Mouse (Mus musculus) forebrain, postnatal 0 days (tissue): ENCODE data around the gene Ift52. TPM values are rescaled to one million over a fixed set of nuclear protein-coding genes. Genes with fewer than 3 reads are reported as not detected.

ENCODE experiments used
- ATAC-seq: fragments of 200-750 bp; cut with Nextera tagmentation; 2 replicates; pipeline ENCODE4 v1.8.0; 2017; ENCODE audit warnings: mild to moderate bottlenecking, moderate library complexity
- DNase-seq: peaks from one replicate; pipeline ENCODE4 v3.0.0-alpha.2; 2015
- H3K27ac ChIP-seq: fragments of 300-500 bp; sonication (generic); 2 replicates; pipeline ENCODE4 v1.5.1; 2014; ENCODE audit warnings: low read depth, mild to moderate bottlenecking, antibody characterized with exemption, low read length, moderate library complexity, mixed read lengths
- H3K27me3 ChIP-seq: fragments of 300-500 bp; sonication (generic); 2 replicates; pipeline ENCODE4 v1.6.1; 2014; ENCODE audit warnings: mild to moderate bottlenecking, low read length, mixed read lengths; ENCODE audit not compliant: insufficient read depth
- H3K36me3 ChIP-seq: fragments of 300-500 bp; sonication (generic); 2 replicates; pipeline ENCODE4 v1.6.1; 2014; ENCODE audit warnings: mild to moderate bottlenecking, moderate library complexity; ENCODE audit not compliant: insufficient read depth
- H3K4me1 ChIP-seq: fragments of 300-500 bp; sonication (generic); 2 replicates; pipeline ENCODE4 v1.6.1; 2014; ENCODE audit warnings: antibody characterized with exemption; ENCODE audit not compliant: insufficient read depth
- H3K4me2 ChIP-seq: fragments of 300-500 bp; sonication (generic); 2 replicates; pipeline ENCODE4 v1.6.1; 2014; ENCODE audit warnings: low read depth, mild to moderate bottlenecking, moderate library complexity
- H3K4me3 ChIP-seq: fragments of 300-500 bp; sonication (generic); 2 replicates; pipeline ENCODE4 v1.5.1; 2014; ENCODE audit warnings: low read depth, low read length, mixed read lengths
- H3K9ac ChIP-seq: fragments of 300-500 bp; sonication (generic); 2 replicates; pipeline ENCODE4 v1.6.1; 2014; ENCODE audit warnings: mild to moderate bottlenecking
- H3K9me3 ChIP-seq: fragments of 300-500 bp; sonication (generic); 2 replicates; pipeline ENCODE4 v1.6.1; 2016; ENCODE audit warnings: low read length
- CTCF ChIP-seq: sonication (generic); IDR thresholded peaks from 2 replicates; pipeline ENCODE4 v1.5.1; 2016; ENCODE audit warnings: antibody characterized with exemption, control low read depth, low read depth
- WGBS: fragments of 180-500 bp; shearing (Covaris S2); extraction: QIAGEN DNeasy Blood & Tissue Kit; methylation state at CpG from one replicate; pipeline ENCODE4 v1.1.7; 2014; 5-methylcytosine and 5-hydroxymethylcytosine counted together
- polyA plus RNA-seq: library from polyadenylated mRNA; unstranded; fragments of >200 nt; fragmentation: Nextera tagmentation; extraction: Ambion mirVana; gene quantifications from 2 replicates; pipeline ENCODE4 v1.2.1, GENCODE M21; 2015
- total RNA-seq: library from RNA; depleted of rRNA; stranded (reverse); fragments of >200 nt; gene quantifications from 2 replicates; pipeline ENCODE4 v1.2.3, GENCODE M21; 2014

Gene Ift52
- total and polyA plus RNA-seq, 2 experiments from 2014 or later: 21.3 to 31.4 TPM

DNA sequence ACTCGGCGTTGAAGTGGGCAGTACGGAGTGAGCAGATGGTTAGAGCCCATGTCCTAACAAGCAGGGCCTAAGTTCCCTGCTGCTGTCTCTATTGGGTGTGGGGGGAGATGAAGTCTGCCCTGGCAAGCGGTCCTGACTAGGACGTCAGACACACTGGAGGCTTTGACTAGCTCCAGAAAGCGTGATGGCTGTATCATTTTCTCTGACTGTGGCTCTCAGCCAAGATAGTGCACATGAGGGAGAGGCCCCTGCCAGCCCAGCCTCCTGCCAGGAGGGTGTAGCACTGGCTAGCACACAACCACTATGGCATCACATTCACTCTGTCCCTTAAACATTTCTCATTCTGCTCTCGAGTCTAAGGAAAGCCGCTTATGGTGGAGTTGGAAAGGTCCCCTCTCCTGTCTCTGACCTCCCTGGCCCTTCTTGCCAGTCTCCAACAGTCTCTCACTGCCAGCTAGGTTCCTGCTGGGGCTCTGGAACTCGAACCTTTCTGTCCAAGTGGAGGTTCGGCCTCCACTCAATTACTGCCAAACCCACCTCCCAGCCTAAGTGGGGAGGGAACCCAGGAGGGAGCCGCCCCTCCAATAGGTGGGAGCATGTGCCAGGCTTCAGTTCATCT is 41.9 kb upstream of the Ift52 start:
- no peak overlapping the region for H3K9ac ChIP-seq
- H3K4me1 ChIP-seq: peaks cover 5% of the 10 kb centered on the region; the same call in 1 of the 2 replicates
- H3K27me3 ChIP-seq: no peaks in the 10 kb centered on the region
- no peaks in the 10 kb centered on the region for H3K36me3 ChIP-seq
- no peak overlapping the region for H3K4me3 ChIP-seq
- H3K4me2 ChIP-seq: no peak overlapping the region
- DNase-seq (peak; percentile 68), ATAC-seq (peak; percentile 78)
- no peak overlapping the region for H3K27ac ChIP-seq
- 41% methylated on average over 11 of the region's 11 CpGs for WGBS
- H3K9me3 ChIP-seq: no peaks in the 10 kb centered on the region
- TF ChIP-seq CTCF: no peak

DNA sequence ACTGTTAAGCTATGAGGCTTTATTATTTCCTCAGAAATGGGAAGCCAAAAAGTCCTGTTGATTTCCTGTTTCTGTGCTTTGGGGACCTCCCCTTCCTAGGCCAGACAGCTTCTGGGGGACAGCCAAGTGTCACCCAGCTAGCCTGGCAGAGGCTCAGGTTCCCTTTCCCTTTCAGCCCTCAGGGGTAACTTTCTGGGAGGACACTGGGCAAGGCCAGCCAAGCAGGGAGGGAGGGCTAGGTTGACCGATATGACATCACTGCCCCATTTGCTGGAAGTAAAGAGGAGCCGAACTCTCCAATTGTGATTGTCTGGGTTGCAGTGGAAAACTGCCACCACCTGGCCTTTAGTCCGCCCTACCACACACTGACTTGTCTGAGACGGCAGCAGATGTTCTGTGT is 41.2 kb upstream of the Ift52 start:
- H3K4me3 ChIP-seq: no peak overlapping the region
- WGBS: 34% methylated on average over 4 of the region's 4 CpGs
- H3K4me2 ChIP-seq: no peak overlapping the region
- H3K4me1 ChIP-seq: peaks cover 5% of the 10 kb centered on the region; the same call in 1 of the 2 replicates
- no peaks in the 10 kb centered on the region for H3K9me3 ChIP-seq
- TF ChIP-seq CTCF: no peak
- ATAC-seq (0 out of 2 replicates have a peak, but pooled peaks have one; percentile 19), DNase-seq (no peak)
- no peaks in the 10 kb centered on the region for H3K27me3 ChIP-seq
- no peaks in the 10 kb centered on the region for H3K36me3 ChIP-seq
- no peak overlapping the region for H3K9ac ChIP-seq
- no peak overlapping the region for H3K27ac ChIP-seq

DNA sequence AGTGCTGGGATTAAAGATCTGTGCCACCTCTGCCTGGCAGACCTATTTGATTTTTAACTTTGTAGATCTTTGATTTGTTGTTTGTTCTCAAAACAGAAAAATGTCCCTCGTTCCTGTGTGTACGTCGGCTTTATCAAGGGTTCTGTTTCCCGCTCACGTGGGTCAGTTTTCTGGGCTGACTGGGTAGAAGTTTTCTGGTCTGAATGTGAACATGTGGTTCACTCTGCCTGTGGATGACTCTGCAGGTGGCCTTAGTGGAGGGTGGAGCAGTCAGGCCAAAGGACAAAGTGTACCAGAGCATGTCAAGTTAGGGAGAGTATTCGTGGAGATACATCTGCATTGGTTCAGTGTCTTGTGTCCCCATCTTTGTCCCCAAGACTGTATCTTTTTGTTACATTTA is 32.8 kb upstream of the Ift52 start:
- Histone ChIP-seq H3K4me1 (no peaks in the 10 kb centered on the region), H3K4me3 (no peak overlapping the region), H3K9ac (no peak overlapping the region), H3K36me3 (no peaks in the 10 kb centered on the region), H3K9me3 (no peaks in the 10 kb centered on the region), H3K4me2 (no peak overlapping the region), H3K27ac (no peak overlapping the region), H3K27me3 (no peaks in the 10 kb centered on the region)
- DNase-seq (no peak), ATAC-seq (no peak)
- WGBS: 92% methylated on average over 6 of the region's 6 CpGs
- TF ChIP-seq CTCF: no peak

DNA sequence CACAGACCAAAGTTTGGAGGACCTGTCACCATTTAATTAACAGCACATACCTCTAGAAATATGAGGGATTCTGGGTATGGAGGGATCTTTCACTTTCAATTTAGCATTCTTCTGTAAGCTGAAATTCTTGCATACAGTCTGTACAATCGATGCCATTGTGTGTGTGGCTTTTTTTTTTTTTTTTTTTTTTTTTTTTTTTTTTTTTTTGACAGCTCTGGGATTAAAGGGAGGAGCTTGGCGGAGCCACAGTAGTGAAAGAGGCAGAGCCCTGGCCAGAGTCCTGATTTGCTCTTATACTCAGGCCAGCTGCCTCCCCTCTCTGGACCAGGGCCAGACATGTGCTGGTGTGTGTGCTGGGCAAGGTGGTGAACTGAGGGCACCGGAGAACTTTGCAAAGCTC is 31.2 kb upstream of the Ift52 start:
- no peak overlapping the region for H3K4me2 ChIP-seq
- peak; percentile 48 for DNase-seq
- no peak for TF ChIP-seq CTCF
- H3K36me3 ChIP-seq: no peaks in the 10 kb centered on the region
- peak; percentile 56 for ATAC-seq
- 19% methylated on average over 3 of the region's 3 CpGs for WGBS
- H3K4me3 ChIP-seq: no peak overlapping the region
- H3K9me3 ChIP-seq: no peaks in the 10 kb centered on the region
- H3K27ac ChIP-seq: no peak overlapping the region
- H3K4me1 ChIP-seq: no peaks in the 10 kb centered on the region
- no peaks in the 10 kb centered on the region for H3K27me3 ChIP-seq
- no peak overlapping the region for H3K9ac ChIP-seq

DNA sequence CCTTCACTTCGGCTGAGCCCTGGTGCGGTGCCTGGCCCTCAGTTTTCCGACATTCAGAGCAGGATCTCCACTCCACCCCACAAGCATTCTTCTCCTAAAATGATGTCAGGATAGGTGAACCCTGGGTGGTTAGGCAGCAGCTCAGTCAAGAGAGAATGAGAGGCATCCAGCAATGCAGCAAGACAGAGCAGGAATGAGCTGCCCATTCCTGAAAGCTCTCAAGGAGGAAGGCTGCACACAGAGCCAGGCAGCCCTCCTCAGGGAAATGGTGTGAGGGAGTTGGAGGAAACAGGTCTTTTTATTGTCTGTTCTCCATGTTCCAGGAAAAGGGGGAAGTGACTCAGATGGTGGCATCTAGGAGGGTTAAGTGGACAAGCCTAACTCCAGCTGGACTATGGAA is 30.4 kb upstream of the Ift52 start:
- WGBS: 85% methylated on average over 3 of the region's 3 CpGs
- H3K27ac ChIP-seq: no peak overlapping the region

DNA sequence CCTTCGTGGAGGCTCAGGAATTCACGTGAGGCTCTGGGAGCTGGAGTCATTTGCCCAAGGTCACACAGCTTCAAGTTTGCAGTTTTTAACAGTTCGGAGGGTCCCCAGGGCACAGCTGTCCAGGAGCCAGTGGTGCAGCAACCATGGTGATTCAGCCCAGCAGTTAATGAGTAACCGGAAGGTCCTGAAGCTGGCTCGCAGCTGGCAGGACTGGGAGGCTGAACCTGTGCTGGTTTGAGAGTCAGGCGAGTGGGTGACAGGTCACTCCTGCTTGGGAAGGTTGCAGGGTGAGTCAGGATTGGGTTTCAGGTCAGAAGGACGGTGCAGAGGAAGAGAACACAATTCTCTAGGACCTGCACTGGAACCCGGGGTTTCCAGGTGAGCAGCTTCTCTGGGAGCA is 29.9 kb upstream of the Ift52 start, which contains the start of gene Sgk2:
Sgk2 (plus strand) TSS at position 113 of the 400 bp plus-strand sequence.
- no peaks in the 10 kb centered on the region for H3K4me1 ChIP-seq
- H3K9me3 ChIP-seq: no peaks in the 10 kb centered on the region
- ATAC-seq (no peak), DNase-seq (no peak)
- no peak for TF ChIP-seq CTCF
- H3K27me3 ChIP-seq: no peaks in the 10 kb centered on the region
- no peak within 1 kb of the TSS for H3K4me2 ChIP-seq
- WGBS: 69% methylated on average over 8 of the region's 8 CpGs
- no peak within 1 kb of the TSS for H3K27ac ChIP-seq
- H3K36me3 ChIP-seq: no peaks in the 10 kb centered on the region
- H3K9ac ChIP-seq: no peak within 1 kb of the TSS
- H3K4me3 ChIP-seq: no peak within 1 kb of the TSS

More for the DNA sequence above, 30.4 kb upstream of the Ift52 start:
- H3K36me3 ChIP-seq: no peaks in the 10 kb centered on the region
- no peaks in the 10 kb centered on the region for H3K4me1 ChIP-seq
- no peak for ATAC-seq
- no peaks in the 10 kb centered on the region for H3K9me3 ChIP-seq
- H3K27me3 ChIP-seq: no peaks in the 10 kb centered on the region
- H3K4me2 ChIP-seq: no peak overlapping the region
- no peak overlapping the region for H3K9ac ChIP-seq
- no peak for TF ChIP-seq CTCF
- DNase-seq: no peak
- no peak overlapping the region for H3K4me3 ChIP-seq

DNA sequence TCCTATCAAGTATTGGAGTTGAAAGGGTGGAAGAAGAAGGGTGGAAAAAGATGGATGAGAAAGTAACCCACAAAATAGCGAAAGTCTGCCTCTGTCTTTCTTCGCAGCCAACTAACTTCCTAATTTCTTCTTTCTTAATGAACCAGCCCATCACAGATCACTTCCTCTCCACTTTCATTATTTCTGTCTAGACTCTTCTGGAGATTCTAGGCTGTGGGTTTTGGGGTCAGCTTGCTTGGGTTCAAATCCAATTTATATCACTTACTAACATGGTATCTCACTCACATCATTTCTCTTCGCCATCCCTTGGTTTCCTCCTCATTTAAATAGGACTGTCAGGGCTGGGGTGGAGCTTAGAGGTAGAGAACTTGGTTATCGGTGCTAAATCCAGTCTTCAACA is 28.9 kb upstream of the Ift52 start:
- Histone ChIP-seq H3K4me1 (no peaks in the 10 kb centered on the region), H3K36me3 (no peaks in the 10 kb centered on the region), H3K4me2 (no peak overlapping the region), H3K27me3 (no peaks in the 10 kb centered on the region), H3K27ac (no peak overlapping the region), H3K4me3 (no peak overlapping the region), H3K9me3 (no peaks in the 10 kb centered on the region), H3K9ac (no peak overlapping the region)
- ATAC-seq (no peak), DNase-seq (no peak)
- WGBS: 88% methylated on average over 4 of the region's 4 CpGs
- no peak for TF ChIP-seq CTCF
